Mouse (Mus musculus): ENCODE results near the gene Scfd1. TPM values are rescaled to one million over a fixed set of nuclear protein-coding genes. Genes with fewer than 3 reads are reported as not detected.

Gene Scfd1
- total RNA-seq (2021), result 10 to 100 TPM; 45.4 to 46.9 TPM

DNA sequence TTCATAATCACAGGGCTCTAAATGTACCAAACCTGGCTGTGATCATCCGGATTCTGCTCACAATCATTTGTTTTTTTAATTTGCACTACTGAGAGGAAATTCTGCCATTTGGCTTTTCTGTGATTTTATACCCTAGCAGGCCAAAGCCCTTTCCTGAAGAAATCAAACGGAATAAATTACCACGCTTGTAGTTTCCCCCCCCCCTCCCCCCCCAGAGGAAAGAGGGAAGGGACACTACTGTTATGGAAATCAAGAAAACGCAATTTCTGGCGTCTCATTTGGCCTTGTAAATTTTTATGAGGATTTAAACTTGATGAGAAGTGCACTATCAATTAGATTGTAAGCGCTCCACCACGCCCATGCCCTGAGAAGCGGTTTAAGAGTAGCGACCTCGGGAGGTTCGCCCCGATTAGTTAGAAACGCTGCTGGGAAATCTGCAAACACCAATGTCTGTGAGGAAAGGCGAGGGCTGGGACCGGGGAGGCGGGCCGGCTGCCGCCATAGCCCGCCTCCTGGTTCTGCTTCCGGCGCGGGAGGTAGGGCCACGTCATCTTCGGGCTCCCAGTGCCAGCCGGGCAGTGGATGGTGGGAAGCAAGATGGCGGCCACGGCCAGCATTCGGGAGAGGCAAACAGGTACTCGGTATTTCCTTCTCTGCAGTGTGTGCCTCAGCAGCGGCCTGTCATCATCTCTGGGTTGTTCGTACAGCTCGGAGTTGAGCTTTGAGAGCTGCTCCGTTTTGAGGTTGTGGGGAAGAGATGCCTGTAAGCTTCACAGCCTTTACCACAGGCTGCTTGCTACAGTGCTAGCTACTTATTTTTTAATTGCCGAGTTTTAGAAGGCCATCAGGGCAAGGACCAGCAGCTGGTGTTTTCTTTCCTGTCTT is at the start of gene Scfd1:
Gene Scfd1, plus strand, starts transcription at position 508 of the 885 bp plus-strand sequence.
- peak; percentile 95 for DNase-seq
- intact Hi-C loops (cut with DNase I), result no loop called here

DNA sequence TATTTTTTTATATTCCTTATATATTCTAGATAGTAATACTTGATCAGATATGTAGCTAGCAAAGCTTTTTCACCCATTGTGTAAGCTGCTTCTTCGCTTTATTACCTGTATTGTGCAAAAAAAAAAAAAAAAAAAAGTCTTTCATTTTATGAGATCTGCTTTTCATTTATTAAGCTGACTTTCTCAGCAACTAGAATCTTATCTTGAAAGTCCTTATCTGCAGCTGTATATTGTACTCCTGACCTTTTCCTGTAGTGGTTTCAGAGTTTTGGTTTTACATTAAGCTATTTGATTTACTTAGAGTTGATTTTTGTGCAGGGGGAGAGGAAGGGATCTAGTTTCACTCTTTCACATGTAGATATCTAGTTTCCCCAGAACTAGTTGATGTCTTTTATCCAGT is 40.3 kb upstream of the Scfd1 start:
- intact Hi-C loops (cut with DNase I), result no loop called here
- no peak for DNase-seq

DNA sequence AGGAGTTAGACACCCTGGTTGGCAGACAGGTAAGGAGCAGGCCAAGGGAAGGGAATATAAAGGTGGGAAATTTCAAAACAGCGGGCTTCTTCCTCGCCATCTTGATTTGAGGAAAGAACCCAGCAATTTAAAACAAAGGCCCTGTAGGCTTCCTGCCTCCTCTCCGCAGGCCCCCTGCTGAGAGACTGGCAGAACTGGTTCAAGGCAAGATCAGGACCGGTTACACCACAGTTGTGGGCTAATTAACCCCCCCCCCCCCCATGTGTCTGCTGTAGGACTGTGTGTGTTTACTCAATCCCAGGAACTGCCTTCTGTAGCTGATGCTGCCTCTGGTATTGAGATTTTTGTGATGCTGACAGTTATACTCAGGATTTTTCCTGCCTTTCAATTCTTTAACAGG is 31.2 kb upstream of the Scfd1 start:
- intact Hi-C loops (cut with DNase I), result no loop called here
- peak; percentile 10 for DNase-seq

DNA sequence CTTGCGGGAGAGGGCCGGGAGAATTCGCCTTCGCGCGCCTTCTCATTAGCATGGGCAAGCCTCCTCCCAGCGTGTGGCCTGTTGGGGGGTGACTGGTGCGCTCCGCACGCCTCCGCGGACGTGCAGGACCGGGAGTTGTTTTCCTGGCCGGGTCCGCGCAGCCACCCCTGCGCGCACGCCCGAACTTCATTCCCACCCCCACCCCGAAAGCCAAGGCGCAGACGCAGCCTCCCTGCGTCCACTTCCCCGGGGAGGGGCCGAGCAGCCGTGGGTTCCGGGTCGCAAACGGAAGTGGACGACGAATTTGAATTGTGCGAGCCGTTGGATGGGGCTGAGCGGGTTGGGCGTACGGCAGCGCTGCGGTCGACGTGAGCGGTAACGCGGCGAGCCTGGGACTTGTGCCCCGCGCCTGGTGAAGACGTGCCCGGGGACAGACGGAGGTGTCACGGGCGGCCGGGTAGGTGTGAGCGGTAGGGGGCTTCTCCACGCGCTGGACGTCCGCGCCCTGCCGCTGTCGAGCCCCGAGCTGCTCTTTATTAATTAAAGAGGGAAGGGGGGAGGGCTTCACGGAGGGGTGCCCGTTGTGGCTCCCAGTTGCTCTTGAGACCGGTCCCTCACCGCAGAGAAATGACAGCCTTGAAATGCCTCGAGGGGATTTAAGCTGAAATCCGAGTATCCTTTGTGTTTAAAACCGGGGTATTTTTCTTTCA is 29.2 kb upstream of the Scfd1 start, which contains the start of gene G2e3:
Gene G2e3, plus strand, starts transcription at position 74 of the 710 bp plus-strand sequence.
- intact Hi-C loops (cut with DNase I), result no loop called here
- peak; percentile 93 for DNase-seq

DNA sequence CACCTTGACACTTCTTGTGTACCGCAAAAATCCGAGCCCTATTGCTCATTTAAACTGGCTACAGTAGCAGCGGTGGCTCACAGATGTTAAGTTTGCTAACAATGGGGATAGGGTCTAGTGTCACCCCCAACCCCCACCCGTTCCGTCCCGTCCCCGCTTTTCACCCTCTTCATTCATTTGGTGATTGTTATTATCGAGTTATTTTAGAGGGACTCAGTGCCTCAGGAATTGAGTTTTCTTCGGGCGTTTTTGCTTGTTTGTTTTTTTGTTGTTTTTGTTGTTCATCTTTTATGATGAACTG is 28.7 kb upstream of the Scfd1 start:
- DNase-seq, result peak; percentile 6
- intact Hi-C loops (cut with DNase I), result no loop called here

DNA sequence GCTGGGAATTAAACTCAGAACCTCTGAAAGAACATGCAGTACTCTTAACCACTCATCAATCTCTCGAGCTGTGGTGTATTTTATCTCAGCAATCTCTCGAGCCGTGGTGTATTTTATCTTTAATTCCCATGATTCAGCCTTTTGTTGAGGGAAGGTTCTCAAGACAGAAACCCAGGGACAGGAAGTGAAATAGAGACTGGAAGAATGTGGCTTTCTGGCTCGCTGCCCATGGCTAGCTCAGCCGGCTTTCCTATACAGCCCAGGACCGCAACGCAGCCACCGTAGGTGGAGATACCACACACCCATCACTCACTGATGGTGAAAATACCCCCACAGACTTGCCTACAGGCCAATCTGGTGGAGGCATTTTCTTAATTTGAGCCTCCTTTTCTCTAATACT is 22.0 kb upstream of the Scfd1 start:
- no peak for DNase-seq
- intact Hi-C loops (cut with DNase I), result no loop called here

DNA sequence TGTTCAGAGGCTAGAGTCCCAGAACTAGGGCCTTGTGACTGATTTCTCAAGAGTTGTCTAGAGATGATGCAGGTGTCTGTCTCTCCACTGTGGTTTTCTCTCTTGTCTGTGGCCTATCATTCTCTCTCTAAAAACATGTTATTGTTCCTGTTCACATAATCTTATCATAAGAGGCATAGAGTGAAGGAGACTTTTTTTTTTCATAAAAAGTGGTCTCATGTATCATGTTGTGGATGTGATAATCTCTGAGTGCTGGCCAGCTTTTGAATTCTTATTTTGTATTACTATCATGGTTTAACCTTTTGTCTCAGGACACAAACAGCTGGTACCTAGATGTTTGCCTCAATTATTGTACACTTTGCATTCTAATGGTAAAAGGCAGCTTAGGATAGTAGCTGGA is 16.0 kb upstream of the Scfd1 start:
- no peak for DNase-seq
- intact Hi-C loops (cut with DNase I), result loop anchor here (10.0 kb wide), 1 partner anchor 1986 kb away; no protein-coding TSS in a partner anchor

DNA sequence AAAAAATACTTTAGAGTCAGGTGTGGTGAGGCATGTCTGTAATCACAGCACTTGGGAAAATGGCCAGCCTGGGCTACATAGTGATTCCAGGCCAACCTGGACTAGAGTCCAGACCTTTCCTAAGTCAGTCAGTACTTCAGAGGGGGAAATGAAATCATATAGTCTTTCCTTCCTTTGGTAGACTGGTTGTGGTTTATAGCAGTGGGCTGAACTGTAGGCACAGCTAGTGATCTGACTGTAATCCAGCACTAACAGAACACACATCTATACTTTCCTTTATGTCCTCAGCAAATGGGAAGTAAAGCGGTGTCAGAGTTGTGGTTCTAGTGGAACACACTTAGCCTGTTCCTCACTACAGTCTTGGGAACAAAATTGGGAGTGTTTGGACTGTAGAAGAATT is 14.4 kb upstream of the Scfd1 start:
- intact Hi-C loops (cut with DNase I), result loop anchor here (10.0 kb wide), 1 partner anchor 1988 kb away; no protein-coding TSS in a partner anchor
- DNase-seq, result no peak

DNA sequence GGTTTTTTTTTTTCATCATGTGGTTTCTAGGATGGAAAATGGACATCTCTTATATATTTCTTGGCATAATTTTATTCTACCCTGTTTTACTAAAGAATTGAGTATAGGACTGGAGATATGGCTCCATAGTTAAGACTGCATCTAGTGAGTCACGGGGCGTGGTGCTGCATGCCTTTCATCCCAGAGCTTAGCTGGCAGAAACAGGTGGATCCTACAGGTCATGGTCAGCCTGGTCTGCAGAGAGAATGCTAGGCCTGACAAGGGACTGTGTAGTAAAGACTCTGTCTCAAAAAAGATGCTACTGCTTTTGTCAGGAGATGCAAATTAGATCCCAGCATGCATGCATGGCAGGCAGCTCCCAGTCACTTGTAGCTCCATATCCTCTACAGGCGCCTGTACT is 8.8 kb upstream of the Scfd1 start:
- no peak for DNase-seq
- intact Hi-C loops (cut with DNase I), result loop anchor here (10.0 kb wide), 1 partner anchor 1994 kb away; no protein-coding TSS in a partner anchor

DNA sequence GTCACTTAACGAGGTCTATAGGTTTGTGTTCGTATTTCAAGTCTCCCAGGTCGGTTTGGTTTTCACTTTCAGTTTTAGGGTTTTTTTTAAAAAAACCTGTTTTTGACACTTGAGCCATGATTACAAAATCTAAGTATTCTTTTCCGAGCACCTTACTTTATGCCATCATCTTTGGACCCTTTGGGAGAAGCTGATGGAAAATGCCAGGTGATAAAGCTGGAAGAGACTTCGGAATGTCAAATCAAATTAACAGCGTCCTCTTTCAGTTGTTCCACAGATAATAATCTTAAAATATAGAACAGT is 529 bp downstream of the Scfd1 start:
- intact Hi-C loops (cut with DNase I), result no loop called here

DNA sequence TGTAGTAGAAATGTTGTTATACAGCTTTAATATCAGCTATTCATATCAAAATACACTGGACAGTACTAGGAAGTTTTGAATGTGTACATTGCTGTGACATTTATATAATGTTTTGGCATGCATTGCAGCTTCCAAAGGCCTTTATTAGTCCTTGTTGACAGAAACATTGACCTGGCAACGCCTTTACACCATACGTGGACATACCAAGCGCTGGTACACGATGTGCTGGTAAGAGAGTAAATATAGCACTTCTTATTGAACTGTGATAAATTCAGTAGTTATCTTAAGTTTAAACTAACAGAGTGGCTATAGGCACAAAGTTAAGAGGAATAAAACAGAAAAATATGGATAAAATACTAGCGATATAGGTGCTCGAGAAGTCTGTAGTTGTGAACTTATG is 22.6 kb downstream of the Scfd1 start:
- intact Hi-C loops (cut with DNase I), result loop anchor here (5.0 to 10.0 kb wide), 2 partner anchors 212 to 375 kb away; no protein-coding TSS in a partner anchor
- DNase-seq, result no peak

More for the DNA sequence above, 529 bp downstream of the Scfd1 start:
- DNase-seq, result no peak

DNA sequence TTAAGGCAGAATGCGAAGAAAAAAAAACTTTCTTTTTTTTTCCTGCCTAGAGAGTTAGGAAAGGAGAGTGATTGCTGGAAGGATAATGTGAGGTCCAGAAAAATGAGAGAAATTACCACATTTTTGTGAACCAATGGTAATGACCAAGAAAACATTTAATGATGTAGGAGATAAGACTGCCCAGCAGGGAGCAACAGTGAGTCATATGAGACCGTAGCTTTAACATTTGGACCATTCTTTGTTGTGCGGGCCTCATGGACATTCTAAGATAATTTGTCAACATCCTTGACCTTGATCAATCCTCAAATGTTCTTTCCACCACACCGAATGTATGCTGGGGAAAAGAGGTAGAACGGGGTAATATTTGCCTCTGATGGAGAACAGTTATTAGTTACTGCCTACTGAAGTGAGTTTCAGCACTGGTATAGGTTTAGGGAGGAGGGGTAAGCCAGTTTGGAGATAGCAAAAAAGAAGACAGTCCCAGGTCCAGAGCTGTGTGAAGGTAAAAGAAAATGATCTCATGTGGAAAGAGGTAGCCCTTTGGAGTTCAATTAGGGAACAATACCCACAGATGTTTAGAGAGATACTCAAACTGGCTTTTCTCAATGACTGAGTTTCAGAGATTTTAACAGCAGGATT is 24.9 kb downstream of the Scfd1 start:
- DNase-seq, result peak; percentile 5
- intact Hi-C loops (cut with DNase I), result loop anchor here (5.0 kb wide), 1 partner anchor 210 kb away; no protein-coding TSS in a partner anchor

DNA sequence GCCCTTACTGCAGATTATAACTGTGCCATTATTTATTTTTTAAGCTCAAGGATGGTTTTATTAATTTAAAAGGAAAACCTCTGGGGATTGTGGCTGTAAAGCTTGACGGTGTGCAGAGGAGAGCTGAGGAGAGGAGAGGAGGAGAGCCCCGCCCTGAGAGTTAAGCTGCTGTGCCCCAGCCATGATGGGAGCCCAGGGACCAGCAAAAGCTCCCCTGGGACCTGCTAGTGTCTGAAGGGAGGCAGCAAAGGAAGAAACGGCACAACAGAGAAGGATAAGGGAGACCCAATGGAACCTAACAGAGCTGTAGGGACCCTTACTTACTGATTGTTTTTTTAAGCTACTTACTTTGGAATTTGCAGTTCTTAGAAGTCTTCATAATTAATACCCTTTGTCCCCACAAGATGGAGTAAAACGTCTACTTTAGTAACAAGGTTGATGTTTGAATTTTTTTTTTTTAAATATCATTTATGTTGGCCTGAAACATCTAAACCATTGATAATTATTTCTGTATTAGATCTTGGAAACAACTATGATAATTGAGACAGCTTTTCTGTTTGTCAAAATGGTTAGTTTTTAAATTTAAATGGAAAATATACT is 26.8 kb downstream of the Scfd1 start:
- no peak for DNase-seq
- intact Hi-C loops (cut with DNase I), result loop anchor here (5.0 kb wide), 1 partner anchor 208 kb away; no protein-coding TSS in a partner anchor

DNA sequence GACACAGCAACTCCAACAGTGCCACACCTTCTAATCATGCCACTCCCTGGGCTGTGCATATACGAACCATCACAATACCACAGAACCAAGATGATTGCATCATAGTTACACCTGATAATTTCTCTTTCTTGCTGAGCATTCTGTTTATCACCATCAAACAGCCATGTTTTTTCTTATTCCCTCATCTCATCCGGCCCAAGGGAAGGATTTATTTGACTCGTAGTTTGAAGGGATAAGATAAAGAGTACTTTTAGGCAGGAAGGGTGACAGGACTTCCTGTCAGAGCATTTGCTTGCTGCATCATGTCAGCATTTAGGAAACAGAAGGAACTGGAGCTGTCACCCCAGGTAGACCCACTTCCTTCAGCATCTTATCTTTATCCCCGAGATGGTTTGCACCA is 34.1 kb downstream of the Scfd1 start:
- intact Hi-C loops (cut with DNase I), result no loop called here
- DNase-seq, result no peak

DNA sequence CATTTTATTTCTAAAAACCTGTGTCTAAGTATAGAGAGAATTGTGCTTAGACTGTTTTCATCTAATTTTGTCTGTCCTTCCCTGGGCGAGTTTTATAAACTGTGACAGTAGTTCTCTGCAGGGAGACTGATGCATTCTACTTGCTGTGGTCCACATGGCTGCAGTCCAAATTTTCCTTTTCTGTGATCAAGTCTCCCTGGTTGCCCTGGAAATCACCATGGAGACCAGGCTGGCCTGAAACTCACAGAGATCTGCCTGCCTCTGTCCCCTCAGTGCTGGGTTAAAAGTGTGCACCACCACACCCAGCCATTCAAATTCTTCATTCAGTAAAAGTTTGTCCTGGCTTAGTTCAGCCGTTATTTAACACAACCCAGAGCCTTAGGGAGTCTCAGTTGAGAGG is 60.2 kb downstream of the Scfd1 start:
- no peak for DNase-seq
- intact Hi-C loops (cut with DNase I), result loop anchor here (10.0 kb wide), 1 partner anchor 53 kb away; no protein-coding TSS in a partner anchor

DNA sequence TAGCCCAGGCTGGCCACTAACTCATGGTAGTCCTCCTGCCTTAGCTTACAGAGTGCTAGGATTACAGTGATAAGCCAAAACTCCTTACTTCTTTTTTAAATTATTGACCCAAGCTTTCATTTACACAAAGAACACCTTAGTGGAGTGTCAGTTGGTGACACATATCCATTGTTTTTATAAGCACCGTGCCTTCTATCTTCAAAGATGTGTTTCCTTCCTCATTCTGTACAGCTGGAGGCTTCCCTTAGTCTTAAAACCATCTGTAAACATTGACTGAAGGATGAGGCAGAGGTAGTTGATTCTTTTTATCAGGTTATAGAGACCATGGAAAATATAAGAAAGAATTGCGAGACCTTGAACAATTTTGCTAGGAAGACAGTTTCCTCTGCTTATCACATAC is 61.0 kb downstream of the Scfd1 start:
- intact Hi-C loops (cut with DNase I), result loop anchor here (10.0 kb wide), 1 partner anchor 54 kb away; no protein-coding TSS in a partner anchor
- no peak for DNase-seq

DNA sequence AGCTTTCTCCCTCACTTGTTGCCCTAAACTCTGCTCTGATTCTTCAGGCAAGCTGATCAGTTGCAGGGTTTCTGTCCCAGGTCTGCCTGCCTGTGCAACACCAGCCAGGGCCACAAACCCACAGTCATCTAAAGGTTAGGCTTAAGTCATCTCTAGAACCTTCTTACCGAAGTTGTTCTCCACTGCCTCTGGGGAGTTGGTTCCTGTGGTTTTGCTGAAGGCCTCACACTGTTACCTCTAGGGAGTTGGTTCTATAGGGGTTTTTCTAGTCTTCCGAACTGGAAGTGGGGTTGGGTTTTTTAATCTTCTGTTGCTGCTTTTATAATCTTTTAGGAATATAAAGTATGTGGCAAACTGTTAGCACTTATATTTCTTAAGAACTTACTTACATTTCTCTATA is 72.0 kb downstream of the Scfd1 start:
- no peak for DNase-seq
- intact Hi-C loops (cut with DNase I), result no loop called here

DNA sequence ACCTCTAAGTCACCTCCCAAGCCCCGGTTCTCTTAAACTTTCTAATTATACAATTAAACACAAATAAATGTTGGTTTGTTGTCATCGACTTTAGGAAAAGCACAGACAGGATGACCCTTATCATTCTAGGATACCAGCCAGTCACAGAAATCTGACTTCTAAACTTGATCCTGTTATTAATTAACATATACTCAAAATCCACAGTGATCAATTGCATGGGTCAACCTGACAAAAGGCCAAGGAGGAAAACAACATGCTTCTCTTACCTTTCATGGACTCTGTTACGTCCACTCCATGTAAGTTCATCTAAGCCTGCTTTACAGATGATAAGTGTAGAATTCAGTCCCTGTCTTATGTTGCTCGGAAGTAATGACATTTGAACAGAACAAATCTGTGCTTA is 93.6 kb downstream of the Scfd1 start:
- intact Hi-C loops (cut with DNase I), result no loop called here
- DNase-seq, result no peak

DNA sequence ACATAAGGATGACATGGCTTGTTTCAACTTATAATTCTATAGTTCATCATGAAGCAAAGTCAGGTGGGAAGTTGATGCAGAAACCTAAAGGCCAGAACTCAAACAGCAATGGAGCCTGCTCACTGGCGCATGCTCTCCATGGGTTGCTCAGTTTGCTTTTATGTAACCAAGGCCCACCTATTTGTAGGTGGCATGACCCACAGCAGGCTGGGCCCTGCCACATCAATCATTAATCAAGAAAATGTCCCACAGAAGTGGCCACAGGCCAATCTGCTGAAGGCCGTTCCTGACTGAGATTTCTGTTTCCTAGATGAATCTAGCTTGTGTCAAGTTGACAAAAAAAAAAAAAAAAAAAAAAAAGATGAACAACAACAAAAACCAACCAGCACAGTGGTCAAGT is 103.9 kb downstream of the Scfd1 start:
- no peak for DNase-seq
- intact Hi-C loops (cut with DNase I), result no loop called here

DNA sequence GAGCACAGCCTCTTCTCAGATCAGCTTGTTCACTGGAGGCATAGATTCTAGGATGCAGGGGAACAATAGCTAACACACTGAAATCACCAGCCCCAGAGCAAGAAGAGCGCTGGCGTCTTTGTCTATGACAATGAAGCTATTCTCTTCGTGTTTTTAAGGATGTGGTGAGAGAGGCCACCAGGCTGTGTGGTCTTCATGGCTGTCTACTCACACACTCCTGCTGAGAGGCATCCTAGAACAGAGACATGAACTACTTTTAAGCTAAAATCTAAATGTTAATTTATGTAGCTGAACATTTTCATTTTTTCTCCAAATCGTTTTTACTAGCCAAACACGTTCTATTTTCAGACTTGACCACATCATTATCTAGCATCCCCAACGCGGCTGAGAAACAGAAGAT is 114.7 kb downstream of the Scfd1 start:
- no peak for DNase-seq
- intact Hi-C loops (cut with DNase I), result no loop called here

DNA sequence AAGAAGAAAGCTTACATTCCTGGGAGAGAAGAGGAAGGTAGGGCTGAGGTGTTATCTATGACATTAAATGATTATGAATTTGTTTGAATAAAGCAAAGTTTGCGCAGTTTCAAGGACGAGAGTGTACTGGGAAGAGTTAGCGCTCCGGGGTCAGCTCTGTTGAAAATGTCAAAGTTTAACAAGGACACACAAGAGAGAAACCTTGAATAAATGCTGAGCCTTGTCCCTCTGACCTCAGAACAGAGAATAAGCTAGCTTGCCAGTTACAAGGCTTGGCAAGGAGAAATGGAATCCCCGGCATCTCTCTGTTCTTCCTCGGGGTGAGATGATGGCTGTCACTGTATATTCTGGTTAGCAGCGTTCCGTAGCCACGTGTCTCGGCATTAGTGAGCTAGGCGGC is 116.2 kb downstream of the Scfd1 start:
- DNase-seq, result no peak
- intact Hi-C loops (cut with DNase I), result no loop called here
